Mouse (Mus musculus): Measurements from ENCODE around the gene Suds3. TPM values are rescaled to one million over a fixed set of nuclear protein-coding genes. Genes with fewer than 3 reads are reported as not detected.

Gene Suds3
- total RNA-seq, 2 experiments from 2014 or later = 134 to 147 TPM

- DNase-seq (ENCODE audit: low spot score in 2 of 2) = no peak
- intact Hi-C loops (cut with DNase I) = loop anchor here (2.0 to 10.0 kb wide), 7 partner anchors 28 to 378 kb away; partner anchors contain the start of genes Ksr2, Pebp1 and Wsb2
These were observed 1.3 kb upstream of the Suds3 start for GRCm38 (mm10) chr5:117117241-117117640.

- intact Hi-C loops (cut with DNase I) = loop anchor here (2.0 to 10.0 kb wide), 7 partner anchors 28 to 378 kb away; partner anchors contain the start of genes Ksr2, Pebp1 and Wsb2
- DNase-seq (ENCODE audit: low spot score in 2 of 2) = no peak
These were observed 747 bp upstream of the Suds3 start for GRCm38 (mm10) chr5:117116660-117117059.

- DNase-seq (ENCODE audit: low spot score in 2 of 2) = peak in 1 of 2 experiments; percentile 26
- intact Hi-C loops (cut with DNase I) = loop anchor here (5.0 to 10.0 kb wide), 5 partner anchors 172 to 380 kb away; partner anchors contain the start of genes Ksr2, Pebp1 and Wsb2
These were observed 633 bp downstream of the Suds3 start for GRCm38 (mm10) chr5:117115193-117115767.

- intact Hi-C loops (cut with DNase I) = loop anchor here (5.0 to 10.0 kb wide), 5 partner anchors 173 to 380 kb away; partner anchors contain the start of genes Ksr2, Pebp1 and Wsb2
- DNase-seq (ENCODE audit: low spot score in 2 of 2) = no peak
These were observed 1.2 kb downstream of the Suds3 start for GRCm38 (mm10) chr5:117114581-117115192.

- no peak for DNase-seq (ENCODE audit: low spot score in 2 of 2)
- intact Hi-C loops (cut with DNase I) = loop anchor here (10.0 kb wide), 1 partner anchor 381 kb away; no protein-coding TSS in a partner anchor
These were observed 2.6 kb downstream of the Suds3 start for GRCm38 (mm10) chr5:117113330-117113729.

GRCm38 (mm10) chr5:117111774-117112112, 4.2 kb downstream of the Suds3 start:
- intact Hi-C loops (cut with DNase I) = loop anchor here (10.0 kb wide), 1 partner anchor 383 kb away; no protein-coding TSS in a partner anchor
- no peak for DNase-seq (ENCODE audit: low spot score in 2 of 2)

GRCm38 (mm10) chr5:117111064-117111773, 4.7 kb downstream of the Suds3 start:
- intact Hi-C loops (cut with DNase I) = loop anchor here (10.0 kb wide), 1 partner anchor 384 kb away; no protein-coding TSS in a partner anchor
- DNase-seq (ENCODE audit: low spot score in 2 of 2) = no peak

GRCm38 (mm10) chr5:117109522-117109921, 6.4 kb downstream of the Suds3 start:
- no peak for DNase-seq (ENCODE audit: low spot score in 2 of 2)
- intact Hi-C loops (cut with DNase I) = no loop called here

GRCm38 (mm10) chr5:117108731-117109130, 7.2 kb downstream of the Suds3 start:
- intact Hi-C loops (cut with DNase I) = no loop called here
- no peak for DNase-seq (ENCODE audit: low spot score in 2 of 2)

GRCm38 (mm10) chr5:117108292-117108691, 7.6 kb downstream of the Suds3 start:
- no peak for DNase-seq (ENCODE audit: low spot score in 2 of 2)
- intact Hi-C loops (cut with DNase I) = no loop called here

GRCm38 (mm10) chr5:117105761-117106160, 10.2 kb downstream of the Suds3 start:
- intact Hi-C loops (cut with DNase I) = no loop called here
- DNase-seq (ENCODE audit: low spot score in 2 of 2) = no peak

GRCm38 (mm10) chr5:117104329-117104728, 11.6 kb downstream of the Suds3 start:
- DNase-seq (ENCODE audit: low spot score in 2 of 2) = no peak
- intact Hi-C loops (cut with DNase I) = no loop called here

- intact Hi-C loops (cut with DNase I) = no loop called here
- no peak for DNase-seq (ENCODE audit: low spot score in 2 of 2)
These were observed 12.6 kb downstream of the Suds3 start for GRCm38 (mm10) chr5:117103194-117103929.

GRCm38 (mm10) chr5:117099742-117100141, 16.2 kb downstream of the Suds3 start:
- intact Hi-C loops (cut with DNase I) = loop anchor here (5.0 kb wide), 1 partner anchor 1067 kb away; no protein-coding TSS in a partner anchor

GRCm38 (mm10) chr5:117099008-117099407, 16.9 kb downstream of the Suds3 start:
- intact Hi-C loops (cut with DNase I) = loop anchor here (5.0 kb wide), 1 partner anchor 1067 kb away; no protein-coding TSS in a partner anchor

More at GRCm38 (mm10) chr5:117099742-117100141, 16.2 kb downstream of the Suds3 start:
- DNase-seq (ENCODE audit: low spot score in 2 of 2) = no peak

GRCm38 (mm10) chr5:117096716-117097115, 19.2 kb downstream of the Suds3 start:
- peak; percentile 36 to 39 for DNase-seq (ENCODE audit: low spot score in 2 of 2)
- intact Hi-C loops (cut with DNase I) = loop anchor here (5.0 kb wide), 1 partner anchor 1064 kb away; no protein-coding TSS in a partner anchor

More at GRCm38 (mm10) chr5:117099008-117099407, 16.9 kb downstream of the Suds3 start:
- DNase-seq (ENCODE audit: low spot score in 2 of 2) = no peak

GRCm38 (mm10) chr5:117094431-117094830, 21.5 kb downstream of the Suds3 start:
- peak in 1 of 2 experiments; percentile 41 for DNase-seq (ENCODE audit: low spot score in 2 of 2)
- intact Hi-C loops (cut with DNase I) = no loop called here

- DNase-seq (ENCODE audit: low spot score in 2 of 2) = no peak
- intact Hi-C loops (cut with DNase I) = no loop called here
These were observed 26.1 kb downstream of the Suds3 start for GRCm38 (mm10) chr5:117089786-117090185.

- no peak for DNase-seq (ENCODE audit: low spot score in 2 of 2)
- intact Hi-C loops (cut with DNase I) = no loop called here
These were observed 26.8 kb downstream of the Suds3 start for GRCm38 (mm10) chr5:117089147-117089546.
